Mouse (Mus musculus) neural tube, embryonic 12.5 days (tissue): ENCODE measurements at regions not wholly inside any gene's neighbourhood (a gene's known extent, or its start where the extent isn't known, plus 50 kb on each side); places are given as distances from the start of the nearest gene placed in this dataset.

Experiments used
- ATAC-seq: fragments of 200-750 bp; cut with Nextera tagmentation; 2 replicates; pipeline ENCODE4 v1.8.0; 2017; ENCODE audit warnings: low read depth, mild to moderate bottlenecking, moderate TSS enrichment, moderate library complexity; ENCODE audit not compliant: low FRiP score
- H3K27ac ChIP-seq: fragments of 300-500 bp; sonication (generic); 2 replicates; pipeline ENCODE4 v1.5.1; 2016
- H3K27me3 ChIP-seq: fragments of 300-500 bp; sonication (generic); replicated peaks from 2 replicates; pipeline ENCODE4 v1.6.1; 2016; ENCODE audit warnings: mild to moderate bottlenecking
- H3K36me3 ChIP-seq: fragments of 300-500 bp; sonication (generic); 2 replicates; pipeline ENCODE4 v1.6.1; 2016; ENCODE audit warnings: mild to moderate bottlenecking
- H3K4me1 ChIP-seq: fragments of 300-500 bp; sonication (generic); 2 replicates; pipeline ENCODE4 v1.6.1; 2016
- H3K4me2 ChIP-seq: fragments of 300-500 bp; sonication (generic); replicated peaks from 2 replicates; pipeline ENCODE4 v1.6.1; 2016; ENCODE audit warnings: mild to moderate bottlenecking
- H3K4me3 ChIP-seq: fragments of 300-500 bp; sonication (generic); 2 replicates; pipeline ENCODE4 v1.5.1; 2016
- H3K9ac ChIP-seq: fragments of 300-500 bp; sonication (generic); 2 replicates; pipeline ENCODE4 v1.6.1; 2016; ENCODE audit warnings: mild to moderate bottlenecking
- H3K9me3 ChIP-seq: fragments of 300-500 bp; sonication (generic); 2 replicates; pipeline ENCODE4 v1.6.1; 2016; ENCODE audit warnings: mild to moderate bottlenecking
- WGBS: fragments of 180-500 bp; shearing (Covaris S2); methylation state at CpG from one replicate; pipeline ENCODE4 v1.1.7; 2016; 5-methylcytosine and 5-hydroxymethylcytosine counted together

DNA sequence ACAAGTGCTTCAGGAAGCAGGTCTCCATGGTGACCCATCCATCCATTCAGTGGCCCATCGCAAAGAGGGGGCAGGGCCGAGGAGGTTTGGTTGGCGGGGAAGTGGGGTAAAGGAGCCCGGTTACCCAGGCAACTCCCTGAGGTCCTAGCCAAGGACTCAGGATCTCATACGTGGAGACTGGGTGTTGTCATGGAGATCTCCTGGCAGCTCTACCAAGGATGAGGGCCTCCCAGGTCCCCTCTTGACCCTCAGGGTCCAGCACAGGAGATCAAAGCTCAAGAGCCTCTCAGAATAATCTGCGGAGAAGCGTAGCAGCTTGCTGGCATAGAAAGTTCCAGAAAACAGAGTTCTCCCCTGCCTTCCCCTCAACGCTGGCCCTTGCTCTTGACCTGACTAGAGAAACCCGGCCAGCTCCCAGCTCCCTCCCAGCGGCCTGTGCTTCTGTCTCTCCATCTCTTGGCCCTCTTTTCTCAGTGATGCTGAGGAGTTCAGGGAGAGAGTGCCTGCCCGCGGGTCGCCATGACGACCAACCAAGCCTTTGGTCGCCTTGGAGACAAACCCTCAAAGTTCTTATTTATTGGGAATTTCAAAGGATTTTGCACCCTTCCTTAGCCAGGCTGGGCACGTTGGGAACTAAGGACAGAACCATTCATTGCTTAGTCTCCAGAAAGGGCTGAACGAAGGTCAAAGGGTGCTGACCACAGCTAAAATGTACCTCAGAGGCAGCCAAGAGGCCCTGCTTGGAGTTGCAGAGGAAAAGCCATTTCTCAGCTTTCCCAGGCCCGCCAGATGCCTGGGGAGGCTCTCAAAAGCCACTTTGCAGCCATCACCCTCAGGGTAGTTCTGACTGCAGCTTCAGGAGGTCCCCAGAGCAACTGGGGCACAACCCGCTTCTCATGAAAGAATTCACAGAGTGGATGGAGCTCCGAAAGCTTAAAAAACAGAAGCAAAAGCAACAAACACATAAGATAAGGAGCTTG, 60.0 kb downstream of the Ubiad1 start:
- ATAC-seq, result peak; percentile 85
- Histone ChIP-seq H3K36me3 (no peaks in the 10 kb centered on the region), H3K27me3 (no peaks in the 10 kb centered on the region), H3K4me3 (no peak overlapping the region), H3K9ac (no peak overlapping the region), H3K4me1 (peaks cover 48% of the 10 kb centered on the region), H3K4me2 (peak overlapping the region; percentile 24; the same call in 1 of the 2 replicates), H3K27ac (0 out of 2 replicates have a peak overlapping the region, but pooled peaks have one; percentile 57), H3K9me3 (0 out of 2 replicates have a peak, but pooled peaks cover 10% of the 10 kb centered on the region)
- WGBS, result 13% methylated on average over 20 of the region's 20 CpGs

DNA sequence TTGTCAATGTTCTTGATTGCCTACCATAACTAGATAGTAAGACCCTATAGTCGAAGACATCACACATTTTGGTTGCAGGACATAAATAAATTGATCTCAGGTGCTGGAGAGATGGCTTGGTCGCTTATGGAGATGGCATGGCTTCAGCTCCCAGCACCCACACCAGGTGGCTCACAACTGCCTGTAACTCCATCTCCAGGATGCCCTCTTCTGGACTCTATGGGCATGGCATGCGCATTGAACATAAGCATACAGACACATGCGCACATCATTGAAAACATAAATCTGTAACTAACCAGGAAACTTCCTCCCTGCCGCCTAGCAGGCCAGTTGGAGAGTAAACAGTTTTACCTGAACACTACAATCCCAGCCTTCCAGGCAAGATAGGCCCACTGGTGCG, 64.0 kb downstream of the Ubiad1 start:
- WGBS, result 92% methylated on average over 6 of the region's 6 CpGs
- Histone ChIP-seq H3K4me2 (no peak overlapping the region), H3K9me3 (0 out of 2 replicates have a peak, but pooled peaks cover 10% of the 10 kb centered on the region), H3K9ac (no peak overlapping the region), H3K36me3 (no peaks in the 10 kb centered on the region), H3K4me3 (no peak overlapping the region), H3K27me3 (no peaks in the 10 kb centered on the region), H3K27ac (no peak overlapping the region), H3K4me1 (peaks cover 54% of the 10 kb centered on the region)
- ATAC-seq, result no peak

DNA sequence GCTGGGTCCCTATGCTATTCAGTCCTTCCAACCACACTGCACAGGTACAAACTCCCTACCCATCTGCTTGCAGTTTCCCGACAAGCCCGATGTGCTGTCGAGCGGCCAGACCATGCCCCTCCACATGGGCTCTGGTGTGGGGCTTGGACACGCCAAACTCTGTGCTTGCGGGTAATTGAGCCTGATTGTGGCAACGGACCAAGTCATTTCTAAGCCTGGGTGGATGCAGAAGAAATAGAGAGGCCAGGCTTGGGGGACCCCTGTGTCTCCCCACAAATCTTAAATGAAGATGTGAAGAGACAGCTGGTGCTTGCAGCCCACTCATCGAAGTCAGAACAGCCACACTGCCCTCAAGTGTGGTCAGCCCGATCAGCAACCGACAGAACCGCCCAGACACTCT, 66.1 kb downstream of the Ubiad1 start:
- Histone ChIP-seq H3K27ac (no peak overlapping the region), H3K4me3 (no peak overlapping the region), H3K36me3 (no peaks in the 10 kb centered on the region), H3K9me3 (0 out of 2 replicates have a peak, but pooled peaks cover 10% of the 10 kb centered on the region), H3K9ac (no peak overlapping the region), H3K27me3 (no peaks in the 10 kb centered on the region), H3K4me1 (peaks cover 34% of the 10 kb centered on the region), H3K4me2 (no peak overlapping the region)
- ATAC-seq, result no peak
- 72% methylated on average over 11 of the region's 11 CpGs for WGBS

GRCm38 (mm10) chr4:148377368-148377767, 67.2 kb downstream of the Ubiad1 start:
- Histone ChIP-seq H3K36me3 (no peaks in the 10 kb centered on the region), H3K27ac (no peak overlapping the region), H3K9ac (no peak overlapping the region), H3K9me3 (0 out of 2 replicates have a peak, but pooled peaks cover 10% of the 10 kb centered on the region), H3K4me3 (no peak overlapping the region), H3K27me3 (no peaks in the 10 kb centered on the region), H3K4me2 (no peak overlapping the region), H3K4me1 (peaks cover 30% of the 10 kb centered on the region)
- ATAC-seq, result peak; percentile 44; the same call in 1 of the 2 replicates
- WGBS, result 32% methylated on average over 8 of the region's 8 CpGs

DNA sequence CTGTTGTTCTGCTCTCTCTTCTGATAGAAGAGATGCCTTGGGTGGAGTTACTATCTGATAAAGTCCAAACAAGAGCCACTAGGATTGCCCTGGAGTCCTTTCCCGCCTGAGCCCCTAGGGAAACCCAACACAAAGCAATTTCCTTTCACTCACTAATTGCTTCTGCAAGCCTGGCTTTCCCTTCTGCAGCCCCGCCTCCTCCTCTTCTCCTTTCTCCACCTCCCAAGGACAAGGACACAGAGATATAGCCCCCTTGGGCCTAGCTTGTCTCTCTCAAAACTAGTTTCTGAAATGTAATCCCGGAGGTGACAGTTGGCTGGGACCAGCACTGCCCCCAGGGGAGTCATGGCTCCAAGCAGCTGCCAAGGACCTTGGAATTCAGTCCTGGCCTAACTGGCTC, 68.1 kb downstream of the Ubiad1 start:
- Histone ChIP-seq H3K4me2 (no peak overlapping the region), H3K4me3 (no peak overlapping the region), H3K27ac (no peak overlapping the region), H3K4me1 (peaks cover 30% of the 10 kb centered on the region), H3K9ac (no peak overlapping the region), H3K36me3 (no peaks in the 10 kb centered on the region), H3K27me3 (no peaks in the 10 kb centered on the region), H3K9me3 (0 out of 2 replicates have a peak, but pooled peaks cover 4% of the 10 kb centered on the region)
- ATAC-seq, result 0 out of 2 replicates have a peak, but pooled peaks have one; percentile 27
- 14% methylated on average over 3 of the region's 3 CpGs for WGBS

- Histone ChIP-seq H3K9me3 (peaks cover 7% of the 10 kb centered on the region; the same call in 1 of the 2 replicates), H3K9ac (no peak overlapping the region), H3K4me2 (no peak overlapping the region), H3K4me3 (no peak overlapping the region), H3K36me3 (no peaks in the 10 kb centered on the region), H3K4me1 (peaks cover 10% of the 10 kb centered on the region), H3K27me3 (no peaks in the 10 kb centered on the region), H3K27ac (no peak overlapping the region)
- no peak for ATAC-seq
- 89% methylated on average over 7 of the region's 7 CpGs for WGBS
Measured at GRCm38 (mm10) chr4:148371489-148371888, 73.1 kb downstream of the Ubiad1 start.

DNA sequence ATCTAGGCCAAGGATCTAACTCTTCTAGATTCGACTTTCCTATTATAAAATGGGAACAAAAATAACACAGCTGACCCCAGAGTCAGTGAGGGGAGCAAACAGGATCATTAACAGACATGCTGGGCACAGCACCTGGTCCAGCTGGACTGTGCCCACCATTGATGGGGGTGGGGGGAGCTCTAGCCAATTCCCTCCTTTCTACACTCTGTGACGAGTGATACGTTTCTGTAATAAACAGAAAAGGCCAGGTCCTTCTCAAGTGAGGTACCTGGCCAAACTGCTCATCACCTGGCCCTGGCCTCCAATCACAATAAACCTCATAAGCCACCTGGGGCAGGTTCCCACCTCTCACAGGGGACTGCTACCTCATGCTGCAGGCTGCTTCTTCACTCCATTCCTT, 76.9 kb downstream of the Ubiad1 start:
- H3K9me3 ChIP-seq, result peaks cover 7% of the 10 kb centered on the region; the same call in 1 of the 2 replicates
- no peak overlapping the region for H3K9ac ChIP-seq
- H3K27me3 ChIP-seq, result no peaks in the 10 kb centered on the region
- H3K4me2 ChIP-seq, result no peak overlapping the region
- no peaks in the 10 kb centered on the region; the same call in 1 of the 2 replicates for H3K4me1 ChIP-seq
- no peak for ATAC-seq
- H3K36me3 ChIP-seq, result no peaks in the 10 kb centered on the region
- 87% methylated on average over 3 of the region's 3 CpGs for WGBS
- H3K27ac ChIP-seq, result no peak overlapping the region
- no peak overlapping the region for H3K4me3 ChIP-seq

DNA sequence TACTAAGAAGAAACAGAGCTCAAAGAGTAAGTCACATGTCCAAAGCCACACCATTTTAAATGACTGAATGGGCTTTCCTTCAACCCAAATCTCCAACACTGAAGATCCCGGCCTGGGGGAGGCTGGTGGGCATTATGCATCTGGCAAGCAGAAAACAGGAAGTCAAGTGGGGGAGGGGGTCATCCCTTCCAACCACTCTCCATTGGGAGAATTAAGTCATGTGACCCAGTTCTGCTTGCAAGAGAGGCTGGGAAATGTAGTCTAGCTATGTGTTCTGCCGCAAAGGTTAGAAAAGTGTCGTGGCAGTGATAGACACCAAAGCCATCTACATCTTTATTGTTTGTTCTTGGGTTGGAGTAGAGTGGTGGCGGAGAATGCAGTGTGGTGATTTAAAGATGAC, 78.0 kb upstream of the Disp3 start:
- Histone ChIP-seq H3K9ac (no peak overlapping the region), H3K4me3 (no peak overlapping the region), H3K9me3 (peaks cover 7% of the 10 kb centered on the region; the same call in 1 of the 2 replicates), H3K27me3 (no peaks in the 10 kb centered on the region), H3K4me1 (peaks cover under 1% of the 10 kb centered on the region), H3K27ac (no peak overlapping the region), H3K4me2 (no peak overlapping the region), H3K36me3 (no peaks in the 10 kb centered on the region)
- peak; percentile 54; the same call in 1 of the 2 replicates for ATAC-seq
- 55% methylated on average over 4 of the region's 4 CpGs for WGBS

GRCm38 (mm10) chr4:148363366-148364121, 75.8 kb upstream of the Disp3 start:
- ATAC-seq, result no peak
- Histone ChIP-seq H3K9me3 (no peaks in the 10 kb centered on the region), H3K4me1 (peaks cover 3% of the 10 kb centered on the region), H3K4me3 (no peak overlapping the region), H3K9ac (no peak overlapping the region), H3K36me3 (no peaks in the 10 kb centered on the region), H3K27me3 (no peaks in the 10 kb centered on the region), H3K27ac (no peak overlapping the region), H3K4me2 (no peak overlapping the region)
- WGBS, result 71% methylated on average over 10 of the region's 10 CpGs

DNA sequence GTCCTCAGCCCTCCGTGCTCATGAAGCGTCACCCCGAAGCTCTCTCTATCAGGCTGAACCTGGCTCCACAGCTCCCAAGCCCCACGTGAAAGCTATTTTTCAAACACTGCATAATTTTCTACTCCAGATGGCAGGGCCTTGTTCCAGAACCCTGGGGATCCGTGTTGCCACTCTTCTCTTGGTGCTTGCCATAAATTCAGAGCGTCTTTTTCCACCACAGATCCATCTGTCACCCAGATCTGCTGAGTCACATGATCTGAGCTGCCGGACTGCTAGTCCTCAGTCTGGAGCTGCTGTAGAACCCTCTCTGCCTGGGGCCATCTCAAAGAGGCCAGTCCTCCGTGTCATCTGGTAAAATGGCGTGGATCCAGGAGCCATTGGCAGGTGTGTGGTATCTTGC, 73.2 kb upstream of the Disp3 start:
- no peaks in the 10 kb centered on the region for H3K36me3 ChIP-seq
- no peak overlapping the region for H3K4me2 ChIP-seq
- no peaks in the 10 kb centered on the region for H3K9me3 ChIP-seq
- peaks cover 16% of the 10 kb centered on the region; the same call in 1 of the 2 replicates for H3K4me1 ChIP-seq
- H3K27me3 ChIP-seq, result no peaks in the 10 kb centered on the region
- H3K9ac ChIP-seq, result no peak overlapping the region
- 55% methylated on average over 9 of the region's 9 CpGs for WGBS
- ATAC-seq, result peak; percentile 38; the same call in 1 of the 2 replicates
- 0 out of 2 replicates have a peak overlapping the region, but pooled peaks have one; percentile 10 for H3K27ac ChIP-seq
- H3K4me3 ChIP-seq, result no peak overlapping the region

GRCm38 (mm10) chr4:148358336-148358735, 70.6 kb upstream of the Disp3 start:
- Histone ChIP-seq H3K4me3 (no peak overlapping the region), H3K4me2 (no peak overlapping the region), H3K9ac (no peak overlapping the region), H3K36me3 (no peaks in the 10 kb centered on the region), H3K27ac (no peak overlapping the region), H3K27me3 (no peaks in the 10 kb centered on the region), H3K4me1 (peaks cover 16% of the 10 kb centered on the region; the same call in 1 of the 2 replicates), H3K9me3 (no peaks in the 10 kb centered on the region)
- ATAC-seq, result no peak
- 47% methylated on average over 4 of the region's 4 CpGs for WGBS

DNA sequence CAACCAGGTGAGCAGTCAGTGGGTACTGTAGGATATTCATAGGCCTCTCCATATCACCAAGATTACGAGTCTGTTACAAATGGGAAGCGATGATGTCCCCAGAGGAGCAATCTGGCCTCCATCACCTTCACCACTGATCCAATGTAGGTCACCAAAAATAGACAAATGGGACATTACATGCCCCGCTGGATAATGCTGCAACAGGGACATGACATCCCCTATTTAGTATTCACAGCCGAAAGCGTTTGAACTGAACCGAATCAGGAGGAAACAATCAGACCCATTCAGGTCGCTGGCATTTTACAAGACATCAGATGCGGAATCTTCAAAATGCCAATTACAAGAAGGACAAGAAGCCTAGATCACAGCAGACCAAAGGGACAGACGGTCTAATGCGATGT, 69.5 kb upstream of the Disp3 start:
- no peak for ATAC-seq
- WGBS, result 64% methylated on average over 10 of the region's 10 CpGs
- Histone ChIP-seq H3K4me1 (peaks cover 16% of the 10 kb centered on the region; the same call in 1 of the 2 replicates), H3K9ac (no peak overlapping the region), H3K4me2 (no peak overlapping the region), H3K9me3 (peaks cover 10% of the 10 kb centered on the region; the same call in 1 of the 2 replicates), H3K27ac (no peak overlapping the region), H3K27me3 (no peaks in the 10 kb centered on the region), H3K4me3 (no peak overlapping the region), H3K36me3 (no peaks in the 10 kb centered on the region)
